Mouse (Mus musculus) forebrain, embryonic 13.5 days (tissue): ENCODE data around the gene Fyb2. TPM values are rescaled to one million over a fixed set of nuclear protein-coding genes. Genes with fewer than 3 reads are reported as not detected.

ENCODE experiments used
- ATAC-seq: fragments of 200-750 bp; cut with Nextera tagmentation; 2 replicates; pipeline ENCODE4 v1.8.0; 2017
- H3K27ac ChIP-seq: fragments of 300-500 bp; sonication (generic); 2 replicates; pipeline ENCODE4 v1.5.1; 2015; ENCODE audit warnings: inconsistent platforms, mild to moderate bottlenecking, moderate library complexity
- H3K27me3 ChIP-seq: fragments of 300-500 bp; sonication (generic); 2 replicates; pipeline ENCODE4 v1.6.1; 2015; ENCODE audit warnings: mild to moderate bottlenecking, inconsistent platforms
- H3K36me3 ChIP-seq: fragments of 300-500 bp; sonication (generic); 2 replicates; pipeline ENCODE4 v1.6.1; 2015; ENCODE audit warnings: mild to moderate bottlenecking, inconsistent platforms; ENCODE audit not compliant: poor library complexity, severe bottlenecking
- H3K4me1 ChIP-seq: fragments of 300-500 bp; sonication (generic); 2 replicates; pipeline ENCODE4 v1.6.1; 2015; ENCODE audit warnings: inconsistent platforms
- H3K4me2 ChIP-seq: fragments of 300-500 bp; sonication (generic); 2 replicates; pipeline ENCODE4 v1.6.1; 2015; ENCODE audit warnings: inconsistent platforms, mild to moderate bottlenecking, moderate library complexity
- H3K4me3 ChIP-seq: fragments of 300-500 bp; sonication (generic); 2 replicates; pipeline ENCODE4 v1.5.1; 2015; ENCODE audit warnings: mild to moderate bottlenecking, inconsistent platforms
- H3K9ac ChIP-seq: fragments of 300-500 bp; sonication (generic); 2 replicates; pipeline ENCODE4 v1.6.1; 2015; ENCODE audit warnings: mild to moderate bottlenecking, inconsistent platforms
- H3K9me3 ChIP-seq: fragments of 300-500 bp; sonication (generic); replicated peaks from 2 replicates; pipeline ENCODE4 v1.6.1; 2016; ENCODE audit warnings: inconsistent platforms
- WGBS: fragments of 180-500 bp; shearing (Covaris S2); methylation state at CpG from one replicate; pipeline ENCODE4 v1.1.7; 2015; 5-methylcytosine and 5-hydroxymethylcytosine counted together
- polyA plus RNA-seq: library from polyadenylated mRNA; unstranded; fragments of >200 nt; fragmentation: Nextera tagmentation; extraction: Ambion mirVana; gene quantifications from 2 replicates; pipeline ENCODE4 v1.2.1, GENCODE M21; 2015

Gene Fyb2
- 0.09 and 0.12 TPM in 2 replicates for polyA plus RNA-seq

DNA sequence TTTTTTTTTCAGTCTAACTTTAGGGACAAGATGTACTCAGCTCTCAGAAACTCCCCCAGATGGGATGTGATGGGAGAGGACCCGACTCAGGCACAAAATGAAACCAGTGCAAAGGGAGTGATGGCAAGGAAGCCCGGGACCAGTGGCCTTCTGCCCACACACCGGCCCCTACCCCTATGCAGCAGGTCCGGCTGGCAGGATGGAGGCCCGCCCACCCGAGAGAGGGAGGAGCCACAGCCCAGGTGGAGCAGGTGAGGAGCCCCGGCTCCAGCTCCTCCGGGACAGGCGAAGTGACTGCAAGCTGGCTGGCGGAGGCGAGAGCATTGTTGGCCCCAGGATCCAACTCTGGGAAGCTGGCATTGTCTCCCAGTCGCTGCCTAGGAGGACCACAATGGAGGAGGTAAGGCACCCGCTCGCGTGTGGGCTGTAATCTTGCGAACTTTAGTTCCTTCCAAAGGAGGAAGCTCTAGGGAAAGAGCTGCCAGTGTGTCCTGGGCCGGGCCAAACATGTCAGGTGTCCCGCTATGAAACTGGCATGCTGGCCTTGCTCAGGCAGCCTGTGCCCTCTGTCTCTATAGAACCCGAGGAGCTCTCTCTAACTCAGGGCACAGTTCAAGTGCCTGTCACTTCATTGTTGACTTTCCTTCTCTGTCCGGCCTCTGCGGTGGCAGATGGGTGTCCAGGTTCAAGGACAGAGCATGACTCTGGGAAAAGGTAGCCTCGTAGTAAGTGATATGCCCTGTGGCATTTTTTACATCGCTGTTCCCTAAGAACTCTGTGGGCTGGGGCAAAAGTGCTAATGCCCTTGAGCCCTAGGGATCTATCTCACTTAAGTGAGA, at the start of gene Fyb2:
Gene Fyb2 (plus strand): TSS at position 166 of the 839 bp plus-strand sequence.
- Histone ChIP-seq H3K4me3 (peak within 1 kb of the TSS; percentile 13; the same call in 1 of the 2 replicates), H3K27me3 (no peaks in the 10 kb centered on the region; the same call in 1 of the 2 replicates), H3K4me2 (peak within 1 kb of the TSS; percentile 50), H3K36me3 (no peaks in the 10 kb centered on the region), H3K9ac (peak within 1 kb of the TSS; percentile 4; the same call in 1 of the 2 replicates), H3K9me3 (no peaks in the 10 kb centered on the region), H3K4me1 (peaks cover 5% of the 10 kb centered on the region), H3K27ac (no peak within 1 kb of the TSS)
- no peak for ATAC-seq
- 16% methylated on average over 23 of the region's 23 CpGs for WGBS

DNA sequence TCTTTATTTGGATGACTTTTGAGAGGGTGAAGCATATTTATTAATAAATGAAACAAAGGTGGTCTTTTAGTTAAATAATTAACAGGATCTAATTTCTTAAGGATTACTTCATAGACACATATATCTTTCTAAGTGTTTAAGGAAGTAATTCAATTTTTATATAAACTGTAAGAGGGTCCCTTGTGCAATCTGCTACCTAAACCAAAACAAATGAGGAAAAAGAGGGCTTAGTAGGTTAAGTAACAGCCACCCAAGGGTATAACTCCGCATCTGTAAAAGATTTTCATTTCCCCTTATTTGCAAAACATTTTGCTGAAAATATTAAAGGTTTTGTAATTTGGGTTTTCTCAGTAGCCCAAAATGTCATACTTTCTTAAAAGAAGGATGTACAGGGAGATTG, 48.9 kb upstream of the Fyb2 start:
- H3K4me3 ChIP-seq = no peak overlapping the region
- H3K4me2 ChIP-seq = no peak overlapping the region
- H3K27ac ChIP-seq = no peak overlapping the region
- H3K36me3 ChIP-seq = no peaks in the 10 kb centered on the region
- WGBS = 91% methylated on average over 1 of the region's 1 CpGs
- H3K9me3 ChIP-seq = no peaks in the 10 kb centered on the region
- no peak for ATAC-seq
- H3K9ac ChIP-seq = no peak overlapping the region
- no peaks in the 10 kb centered on the region for H3K27me3 ChIP-seq
- no peaks in the 10 kb centered on the region for H3K4me1 ChIP-seq

DNA sequence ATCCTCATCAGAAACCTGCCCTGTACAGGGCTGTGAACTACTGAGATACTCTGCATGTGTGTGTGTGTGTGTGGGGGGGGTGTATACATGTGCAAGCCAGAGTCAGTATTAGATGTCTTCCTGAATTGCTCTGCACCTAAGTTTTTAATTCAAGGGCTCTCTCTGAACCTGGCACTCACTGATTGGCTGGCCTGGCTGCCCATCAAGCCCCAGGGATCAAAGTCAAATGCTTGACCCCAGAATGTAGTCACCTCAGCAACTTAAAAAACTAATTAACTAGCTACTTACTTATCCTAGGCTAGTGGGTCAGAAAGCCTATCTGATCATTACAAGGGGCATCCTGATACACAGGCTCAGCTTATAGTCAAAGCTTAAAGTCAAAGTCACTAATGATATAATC, 43.7 kb upstream of the Fyb2 start:
- Histone ChIP-seq H3K9me3 (no peaks in the 10 kb centered on the region), H3K27me3 (no peaks in the 10 kb centered on the region), H3K9ac (no peak overlapping the region), H3K36me3 (no peaks in the 10 kb centered on the region), H3K27ac (no peak overlapping the region), H3K4me3 (no peak overlapping the region), H3K4me2 (no peak overlapping the region), H3K4me1 (no peaks in the 10 kb centered on the region)
- no peak for ATAC-seq

DNA sequence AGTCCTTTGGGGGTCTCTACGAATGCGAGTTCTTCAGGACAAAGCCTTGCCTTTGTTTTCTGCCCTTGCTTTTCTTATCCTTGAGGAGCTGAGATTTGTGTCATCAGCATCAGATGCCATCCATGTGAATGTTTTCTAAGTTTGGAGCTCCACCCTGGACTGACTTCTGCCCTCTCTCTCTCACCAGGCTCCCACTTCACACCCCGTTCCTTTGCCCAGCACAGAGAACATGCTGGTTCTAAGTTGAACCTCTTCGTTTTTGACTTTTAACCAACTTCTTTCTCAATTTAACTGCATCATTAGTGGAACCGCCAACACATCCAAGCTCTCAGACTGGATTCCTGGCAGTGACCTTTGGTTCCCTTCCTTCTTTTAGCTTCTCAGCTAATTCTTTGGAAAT, 43.1 kb upstream of the Fyb2 start:
- H3K9me3 ChIP-seq = no peaks in the 10 kb centered on the region
- whole genome bisulfite sequencing = 85% methylated on average over 5 of the region's 5 CpGs
- no peak for ATAC-seq

DNA sequence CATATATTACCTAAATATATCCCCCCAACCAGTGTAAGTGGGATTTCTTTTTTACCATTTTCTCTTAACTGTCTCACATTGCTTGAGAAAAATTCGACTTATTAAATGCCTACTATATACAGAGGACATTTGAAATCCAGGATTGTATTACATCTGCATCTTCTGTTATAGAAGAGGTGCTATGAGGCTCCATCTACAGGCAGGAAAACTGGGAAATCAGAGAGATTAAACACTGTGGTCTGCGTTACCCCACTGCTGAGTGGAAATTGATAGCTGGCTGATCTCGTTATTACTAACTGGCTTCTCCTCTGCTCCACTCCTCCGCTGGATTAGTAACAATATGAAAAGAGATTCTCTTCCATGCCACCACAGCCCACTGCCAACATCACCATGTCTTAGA, 37.4 kb upstream of the Fyb2 start:
- no peaks in the 10 kb centered on the region for H3K4me1 ChIP-seq
- no peak overlapping the region for H3K4me2 ChIP-seq
- H3K36me3 ChIP-seq = no peaks in the 10 kb centered on the region
- WGBS = 61% methylated on average over 4 of the region's 4 CpGs
- H3K9me3 ChIP-seq = no peaks in the 10 kb centered on the region
- no peak overlapping the region for H3K9ac ChIP-seq
- ATAC-seq = no peak
- H3K4me3 ChIP-seq = no peak overlapping the region
- no peaks in the 10 kb centered on the region for H3K27me3 ChIP-seq
- H3K27ac ChIP-seq = no peak overlapping the region

More for the DNA sequence above, 43.1 kb upstream of the Fyb2 start:
- Histone ChIP-seq H3K27me3 (no peaks in the 10 kb centered on the region), H3K4me3 (no peak overlapping the region), H3K4me2 (no peak overlapping the region), H3K4me1 (no peaks in the 10 kb centered on the region), H3K9ac (no peak overlapping the region), H3K36me3 (no peaks in the 10 kb centered on the region), H3K27ac (no peak overlapping the region)

DNA sequence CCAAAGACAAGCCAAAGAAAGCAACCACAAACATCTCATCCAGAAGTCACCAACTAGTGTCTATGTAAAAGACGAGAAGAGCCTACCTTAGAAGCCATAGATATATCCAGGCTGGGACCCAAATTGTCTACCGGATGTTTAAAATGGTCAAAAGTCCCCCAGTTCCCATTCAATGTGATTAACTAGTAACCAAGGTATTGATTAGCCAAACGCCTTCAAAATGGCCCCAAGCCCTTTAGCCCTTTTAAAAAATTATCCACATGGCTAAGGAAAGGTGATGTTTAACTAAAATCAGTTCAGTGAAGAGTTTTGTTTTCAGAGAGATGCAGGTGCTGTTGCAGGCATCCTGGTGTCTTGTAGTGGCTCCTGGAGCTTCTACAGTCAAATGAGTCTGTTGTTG, 36.9 kb upstream of the Fyb2 start, which contains the start of gene C8a:
Gene C8a (minus strand): TSS at position 76 of the 400 bp plus-strand sequence.
- Histone ChIP-seq H3K9me3 (no peaks in the 10 kb centered on the region), H3K27me3 (no peaks in the 10 kb centered on the region), H3K4me3 (no peak within 1 kb of the TSS), H3K27ac (no peak within 1 kb of the TSS), H3K4me1 (no peaks in the 10 kb centered on the region), H3K36me3 (no peaks in the 10 kb centered on the region), H3K4me2 (no peak within 1 kb of the TSS), H3K9ac (no peak within 1 kb of the TSS)
- 84% methylated on average over 3 of the region's 3 CpGs for WGBS
- ATAC-seq = no peak

DNA sequence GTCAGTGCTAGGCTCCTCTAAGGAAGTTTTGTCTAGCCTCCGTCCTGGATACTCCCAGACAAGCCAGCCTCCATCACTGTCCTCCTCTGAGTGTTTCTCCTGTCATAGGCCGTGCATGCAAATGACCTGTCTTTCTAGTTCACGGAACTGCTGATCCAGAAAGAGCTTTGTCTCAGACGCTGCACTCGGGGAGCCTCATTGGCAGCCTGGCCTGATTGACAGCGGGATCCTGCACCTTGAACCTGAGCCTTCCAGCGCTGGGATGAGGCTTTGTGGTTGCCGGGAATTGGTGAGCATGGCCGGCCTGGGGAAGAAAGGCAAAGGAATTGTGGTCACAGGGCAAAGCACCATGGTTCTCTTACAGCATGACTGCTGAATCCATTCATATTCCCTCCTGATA, 25.8 kb upstream of the Fyb2 start:
- H3K4me1 ChIP-seq = peaks cover 11% of the 10 kb centered on the region; the same call in 1 of the 2 replicates
- no peak overlapping the region for H3K9ac ChIP-seq
- no peak overlapping the region for H3K4me2 ChIP-seq
- H3K9me3 ChIP-seq = no peaks in the 10 kb centered on the region
- H3K4me3 ChIP-seq = no peak overlapping the region
- no peaks in the 10 kb centered on the region for H3K27me3 ChIP-seq
- H3K36me3 ChIP-seq = no peaks in the 10 kb centered on the region
- H3K27ac ChIP-seq = no peak overlapping the region
- no peak for ATAC-seq
- WGBS = 45% methylated on average over 9 of the region's 9 CpGs

DNA sequence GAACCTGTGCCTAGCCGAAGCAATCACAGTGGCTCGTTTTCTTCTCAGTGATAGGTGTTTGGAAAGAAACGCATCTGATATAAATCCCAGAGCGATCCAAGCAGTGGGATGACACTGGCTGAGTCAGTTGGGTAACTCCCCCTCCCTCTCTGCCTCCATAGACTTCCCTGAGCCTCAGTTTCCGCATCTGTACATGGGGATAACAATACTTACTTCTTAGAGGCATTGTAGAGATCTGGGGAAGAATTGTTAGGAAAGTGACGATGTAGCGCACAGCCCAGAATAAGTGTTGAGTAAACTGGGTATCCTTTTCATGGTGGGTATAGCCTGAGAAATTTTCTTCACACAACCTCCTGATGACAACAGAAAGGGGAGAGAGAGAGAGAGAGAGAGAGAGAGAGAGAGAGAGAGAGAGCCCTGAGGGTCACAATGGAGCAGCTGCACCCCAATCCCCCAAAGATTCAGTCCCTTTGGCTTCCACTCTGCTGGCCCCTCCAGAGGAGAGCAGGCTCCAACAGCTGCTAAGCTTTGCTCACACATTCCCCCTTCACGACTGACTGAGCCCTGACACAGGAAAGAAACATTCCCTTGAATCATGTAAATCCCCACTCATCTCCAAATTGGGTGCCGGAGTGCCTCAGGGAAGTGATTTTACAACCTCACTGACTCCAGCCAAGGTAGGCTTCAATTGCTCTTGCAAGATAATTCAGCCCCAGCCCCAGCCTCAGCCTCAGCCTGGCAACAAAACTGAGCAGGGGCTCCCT, 24.6 kb upstream of the Fyb2 start:
- no peaks in the 10 kb centered on the region for H3K27me3 ChIP-seq
- H3K9ac ChIP-seq = no peak overlapping the region
- H3K9me3 ChIP-seq = no peaks in the 10 kb centered on the region
- ATAC-seq = no peak
- H3K4me2 ChIP-seq = no peak overlapping the region
- 76% methylated on average over 9 of the region's 9 CpGs for WGBS
- H3K36me3 ChIP-seq = no peaks in the 10 kb centered on the region
- peaks cover 11% of the 10 kb centered on the region; the same call in 1 of the 2 replicates for H3K4me1 ChIP-seq
- no peak overlapping the region for H3K27ac ChIP-seq
- H3K4me3 ChIP-seq = no peak overlapping the region

DNA sequence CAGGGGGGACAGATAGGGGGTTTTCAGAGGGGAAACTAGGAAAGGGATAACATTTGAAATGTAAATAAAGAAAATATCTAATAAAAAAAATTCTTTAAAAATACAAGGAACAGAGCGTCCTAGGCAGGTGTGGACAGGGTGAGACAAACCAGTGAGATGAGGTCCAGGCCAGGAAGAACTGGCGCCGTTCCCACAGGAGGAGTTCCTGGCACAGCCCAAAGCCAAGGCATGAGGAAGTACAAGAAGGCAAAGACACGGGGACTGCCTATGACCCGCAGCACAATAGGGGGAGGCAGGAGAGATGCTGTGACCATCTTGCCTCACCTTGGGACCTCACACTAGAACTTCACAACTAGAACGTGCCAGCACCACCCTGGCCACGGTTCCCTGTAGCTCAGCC, 21.5 kb upstream of the Fyb2 start:
- 93% methylated on average over 7 of the region's 7 CpGs for WGBS
- Histone ChIP-seq H3K4me3 (no peak overlapping the region), H3K27me3 (peaks cover 3% of the 10 kb centered on the region; the same call in 1 of the 2 replicates), H3K9ac (no peak overlapping the region), H3K27ac (no peak overlapping the region), H3K4me1 (peaks cover 4% of the 10 kb centered on the region; the same call in 1 of the 2 replicates), H3K4me2 (no peak overlapping the region), H3K9me3 (no peaks in the 10 kb centered on the region), H3K36me3 (no peaks in the 10 kb centered on the region)
- ATAC-seq = no peak

DNA sequence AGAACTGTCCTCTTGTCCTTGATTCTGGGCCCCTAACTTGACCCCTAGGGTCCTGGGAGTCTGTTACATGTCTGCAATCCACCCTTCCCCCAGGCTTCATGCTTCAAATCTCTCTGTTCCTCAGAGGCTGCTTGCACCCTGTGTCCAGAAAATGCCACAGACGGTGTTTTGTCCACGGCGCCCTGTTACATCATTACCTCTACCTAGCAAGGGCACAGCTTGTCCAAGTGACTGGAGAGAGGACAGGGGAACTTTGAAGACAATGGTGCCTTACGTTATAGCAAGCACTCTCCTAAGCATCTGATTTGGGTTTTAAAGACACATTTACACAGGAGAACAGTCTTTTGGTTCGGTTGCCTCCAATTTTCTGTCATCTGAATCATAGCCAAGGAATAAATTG, 19.7 kb upstream of the Fyb2 start:
- Histone ChIP-seq H3K27me3 (peaks cover 3% of the 10 kb centered on the region; the same call in 1 of the 2 replicates), H3K4me2 (no peak overlapping the region), H3K9me3 (no peaks in the 10 kb centered on the region), H3K4me1 (no peaks in the 10 kb centered on the region), H3K4me3 (no peak overlapping the region), H3K9ac (no peak overlapping the region), H3K36me3 (no peaks in the 10 kb centered on the region), H3K27ac (0 out of 2 replicates have a peak overlapping the region, but pooled peaks have one; percentile 10)
- 73% methylated on average over 5 of the region's 5 CpGs for WGBS
- ATAC-seq = peak; percentile 21; the same call in 1 of the 2 replicates

DNA sequence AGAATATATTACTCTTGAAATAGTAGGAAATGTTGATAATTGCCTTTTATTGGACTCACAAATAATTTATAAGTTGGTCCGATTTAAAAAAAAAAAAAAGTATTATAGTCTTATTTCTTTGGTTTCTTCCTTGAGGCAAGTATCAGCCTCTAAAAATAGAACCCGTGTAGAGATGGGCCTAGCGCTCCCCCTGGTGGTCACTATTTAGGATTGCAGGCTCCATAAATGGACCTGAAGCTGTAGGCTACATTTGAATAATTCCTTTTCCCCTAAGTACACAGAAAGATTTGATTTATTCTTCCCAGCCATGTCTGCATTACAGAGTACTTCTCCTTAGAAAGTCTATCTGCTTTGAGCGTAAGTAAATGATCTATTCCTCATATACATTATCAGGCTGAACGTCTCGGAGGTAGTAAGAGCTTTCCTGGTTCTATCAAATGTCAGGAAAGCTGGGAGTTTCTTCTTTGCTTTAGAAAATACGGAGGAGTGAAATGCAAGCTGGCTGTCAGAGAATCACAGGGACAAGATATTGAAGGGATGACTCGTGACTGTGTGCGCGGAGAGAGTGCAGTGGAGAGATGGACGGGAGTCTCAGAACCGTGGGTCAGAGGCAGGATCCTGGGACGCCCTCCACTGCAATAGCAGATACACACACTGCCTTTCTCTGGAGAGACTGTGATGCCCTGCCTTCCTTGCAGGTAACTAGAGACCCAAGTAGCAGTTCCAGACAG, 19.1 kb upstream of the Fyb2 start:
- peak; percentile 48; the same call in 1 of the 2 replicates for ATAC-seq
- Histone ChIP-seq H3K27ac (no peak overlapping the region), H3K36me3 (no peaks in the 10 kb centered on the region), H3K9me3 (no peaks in the 10 kb centered on the region), H3K4me2 (no peak overlapping the region), H3K4me3 (no peak overlapping the region), H3K27me3 (peaks cover 3% of the 10 kb centered on the region; the same call in 1 of the 2 replicates), H3K9ac (no peak overlapping the region), H3K4me1 (no peaks in the 10 kb centered on the region)
- 59% methylated on average over 13 of the region's 13 CpGs for WGBS
